Mouse (Mus musculus): ENCODE results near the gene Inhbb. TPM values are rescaled to one million over a fixed set of nuclear protein-coding genes. Genes with fewer than 3 reads are reported as not detected.

The Inhbb gene
- total RNA-seq, 2 experiments from 2014 or later, result not detected

DNA sequence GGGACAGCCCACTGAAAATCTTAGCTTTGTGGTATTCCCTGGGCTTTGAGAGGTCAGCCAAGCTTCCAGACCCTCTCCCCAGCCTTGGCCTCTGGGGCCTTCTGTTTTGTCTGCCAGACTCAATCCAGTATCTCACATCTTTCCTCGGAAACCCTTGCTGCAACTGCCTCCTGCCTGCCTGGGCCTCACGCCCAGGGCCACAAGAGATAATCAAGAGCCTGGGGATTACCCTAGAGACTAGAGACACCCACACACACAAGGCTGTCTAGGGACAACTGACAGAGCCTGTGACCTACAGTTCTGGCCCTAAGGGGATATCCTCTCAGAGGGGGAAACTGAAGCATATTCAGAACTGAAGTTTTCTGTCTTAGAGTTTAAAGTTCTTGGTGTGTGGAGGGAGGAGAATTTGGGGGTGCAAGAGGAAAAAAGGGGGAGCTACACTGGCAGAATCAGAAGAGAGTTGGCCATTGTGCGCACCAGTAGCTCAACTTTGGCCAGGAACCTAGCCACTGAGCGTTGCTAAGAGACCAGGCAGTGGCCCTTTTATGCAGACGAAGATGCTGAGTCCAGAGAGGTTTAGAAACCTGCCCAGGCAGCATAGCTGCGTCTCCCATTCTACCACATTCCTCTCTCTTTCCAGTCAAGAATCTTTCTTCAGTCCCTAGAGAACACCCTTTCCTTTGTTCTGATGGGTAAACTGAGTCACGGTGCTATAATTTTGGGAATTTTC lies 32.1 kb downstream of the Inhbb start:
- no peak for ATAC-seq (replicated peaks; ENCODE audit: poor library complexity, severe bottlenecking)

DNA sequence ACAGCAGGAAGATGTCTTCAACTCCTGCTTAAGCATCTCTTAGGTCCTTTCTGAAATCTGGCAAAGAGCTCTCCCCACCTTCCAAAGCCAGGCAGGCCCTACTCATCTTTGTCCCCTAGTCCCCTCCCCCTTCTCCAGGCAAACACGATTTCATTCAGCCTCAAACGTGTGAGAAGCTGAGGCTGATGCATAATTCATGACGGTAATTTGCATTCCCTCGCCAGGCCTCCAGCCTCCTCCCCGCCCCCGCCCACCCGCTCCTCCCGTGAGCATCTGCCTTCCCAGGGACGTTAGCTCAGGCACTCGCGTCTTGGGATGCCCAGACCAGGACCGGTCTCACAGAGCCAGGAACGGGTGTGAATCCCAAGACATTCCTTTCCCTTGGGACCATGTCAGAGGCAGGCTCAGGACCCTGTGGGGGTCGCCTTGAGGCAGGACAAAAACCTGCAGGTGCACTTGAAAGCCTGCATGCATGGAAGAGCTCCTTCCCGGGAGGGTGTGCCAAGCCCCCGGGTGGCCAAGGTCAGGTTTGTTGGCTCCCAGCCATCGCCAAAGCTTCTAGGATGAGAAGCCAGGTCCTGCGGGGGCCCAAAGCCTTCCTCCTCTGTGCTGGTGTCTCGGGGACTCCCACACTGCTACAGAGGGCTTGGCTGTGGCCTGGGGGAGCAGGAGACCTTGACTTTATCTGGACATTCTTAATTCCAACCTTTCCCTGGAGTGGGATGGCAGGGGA lies 33.2 kb downstream of the Inhbb start:
- ATAC-seq (replicated peaks; ENCODE audit: poor library complexity, severe bottlenecking), result no peak

- ATAC-seq (replicated peaks; ENCODE audit: poor library complexity, severe bottlenecking), result no peak
Measured at GRCm38 (mm10) chr1:119386306-119386705, 35.7 kb downstream of the Inhbb start.

DNA sequence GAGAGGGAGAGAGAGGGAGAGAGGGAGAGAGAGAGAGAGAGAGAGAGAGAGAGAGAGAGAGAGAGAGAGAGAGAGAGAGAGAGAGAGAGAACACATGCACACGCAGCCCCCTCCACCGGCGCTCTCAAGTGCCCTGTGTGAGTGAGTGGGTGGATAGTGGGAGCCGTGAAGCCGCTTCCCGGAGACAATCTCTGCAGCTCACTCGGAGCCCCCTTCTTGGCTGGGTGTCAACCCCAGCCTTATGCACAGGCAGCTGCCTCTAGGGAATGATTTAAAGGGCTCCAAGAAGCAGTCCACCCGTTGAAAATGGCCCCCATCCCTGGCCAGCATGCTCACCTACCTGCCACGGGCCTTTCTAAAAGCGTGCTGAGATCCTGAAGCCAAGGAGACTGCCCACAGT lies 38.1 kb downstream of the Inhbb start:
- ATAC-seq (replicated peaks; ENCODE audit: poor library complexity, severe bottlenecking), result no peak

- no peak for ATAC-seq (replicated peaks; ENCODE audit: poor library complexity, severe bottlenecking)
Measured at GRCm38 (mm10) chr1:119380609-119381008, 41.4 kb downstream of the Inhbb start.

- ATAC-seq (replicated peaks; ENCODE audit: poor library complexity, severe bottlenecking), result no peak
Measured at GRCm38 (mm10) chr1:119375376-119375775, 46.7 kb downstream of the Inhbb start.

DNA sequence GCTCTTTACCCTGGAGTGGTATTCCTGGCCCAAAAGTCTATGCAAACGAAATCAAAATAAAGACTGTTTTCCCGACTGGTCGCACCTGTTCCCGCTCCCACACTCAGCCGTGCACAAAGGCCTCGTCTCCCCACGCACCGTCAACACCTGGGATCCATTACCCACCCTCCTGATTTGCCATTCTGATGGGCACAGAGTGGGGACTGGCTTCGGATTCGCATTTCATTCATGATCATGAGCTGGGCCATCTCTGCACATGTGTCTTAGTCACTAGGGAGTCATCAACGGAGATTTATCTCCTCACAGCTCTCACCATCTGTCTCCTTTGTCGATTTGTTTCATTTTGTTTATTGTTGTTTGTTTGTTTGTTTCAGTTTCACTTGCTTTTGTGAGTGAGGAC lies 54.5 kb downstream of the Inhbb start:
- no peak for ATAC-seq (replicated peaks; ENCODE audit: poor library complexity, severe bottlenecking)

GRCm38 (mm10) chr1:119366315-119366714 lies 55.7 kb downstream of the Inhbb start:
- no peak for ATAC-seq (replicated peaks; ENCODE audit: poor library complexity, severe bottlenecking)

Other genes with a start within 250 kb of the Inhbb start
- gene Ralb, start 82.5 kb upstream of the Inhbb start, total RNA-seq (2014; fragmentation: Nextera tagmentation), result 24.0 and 26.9 TPM in 2 replicates
- 22.7 and 27.5 TPM in 2 replicates for gene Ralb, start 82.5 kb upstream of the Inhbb start, total RNA-seq (2017)
- 10.8 and 17.3 TPM in 2 replicates for gene Tmem185b, start 103.9 kb upstream of the Inhbb start, total RNA-seq (2014; fragmentation: Nextera tagmentation)
- 12.6 and 13.0 TPM in 2 replicates for gene Tmem185b, start 103.9 kb upstream of the Inhbb start, total RNA-seq (2017)
- gene Epb41l5, start 226.8 kb upstream of the Inhbb start, total RNA-seq (2014; fragmentation: Nextera tagmentation), result 1.6 TPM in 1 of 2 replicates, not detected in the other
- 0.65 TPM in 1 of 2 replicates, not detected in the other for gene Epb41l5, start 226.8 kb upstream of the Inhbb start, total RNA-seq (2017)